Mouse (Mus musculus) embryo, embryonic 11 days (tissue): Measurements from ENCODE around the gene Tap2.
A peak's percentile ranks its signal among the peaks of the same experiment; 100 is the strongest.

Experiments used
- DNase-seq: peaks from one replicate; pipeline ENCODE4 v3.0.0-alpha.2; 2015

Gene Tap2

GRCm38 (mm10) chr17:34257594-34258375, 54.5 kb downstream of the Tap2 start, which contains the start of gene H2-Ab1:
H2-Ab1 (plus strand) TSS chr17:34257689.
- peak; percentile 31 for DNase-seq

GRCm38 (mm10) chr17:34260551-34260950, 57.2 kb downstream of the Tap2 start:
- no peak for DNase-seq

- peak; percentile 70 for DNase-seq
Measured at GRCm38 (mm10) chr17:34261502-34261901, 58.2 kb downstream of the Tap2 start.

- DNase-seq = peak; percentile 87
Measured at GRCm38 (mm10) chr17:34263068-34263467, 59.7 kb downstream of the Tap2 start.

GRCm38 (mm10) chr17:34263811-34264371, 60.6 kb downstream of the Tap2 start:
- DNase-seq = peak; percentile 75

- peak; percentile 67 for DNase-seq
Measured at GRCm38 (mm10) chr17:34264452-34265351, 61.4 kb downstream of the Tap2 start.
